Mouse (Mus musculus) G1E (cell line): ENCODE results near the gene Gmppa. TPM values are rescaled to one million over a fixed set of nuclear protein-coding genes. Genes with fewer than 3 reads are reported as not detected.

Experiments used
- ATAC-seq: 2 replicates; pipeline ENCODE4 v1.8.0; 2016; ENCODE audit warnings: mild to moderate bottlenecking; ENCODE audit not compliant: insufficient number of reproducible peaks, poor library complexity, low FRiP score, severe bottlenecking; ENCODE audit errors: extremely low read depth
- DNase-seq: peaks from one replicate; pipeline ENCODE4 v3.0.0; 2012; ENCODE audit warnings: low spot score
- H3K27me3 ChIP-seq: 2 replicates; pipeline ENCODE4 v1.6.1; 2012; ENCODE audit warnings: mild to moderate bottlenecking, low read length, inconsistent platforms; ENCODE audit not compliant: insufficient read depth
- H3K36me3 ChIP-seq: replicated peaks from 2 replicates; pipeline ENCODE3; 2012; ENCODE audit warnings: mild to moderate bottlenecking, inconsistent platforms
- H3K4me1 ChIP-seq: 2 replicates; pipeline ENCODE4 v1.6.1; 2012; ENCODE audit warnings: low read depth, low read length, inconsistent platforms, mixed read lengths; ENCODE audit not compliant: insufficient read depth
- H3K4me3 ChIP-seq: 2 replicates; pipeline ENCODE4 v1.5.1; 2012; ENCODE audit warnings: low read depth, mild to moderate bottlenecking, inconsistent platforms, low read length, moderate library complexity, mixed read lengths
- H3K9me3 ChIP-seq: replicated peaks from 2 replicates; pipeline ENCODE4 v1.6.1; 2012; ENCODE audit warnings: inconsistent platforms
- CTCF ChIP-seq: IDR thresholded peaks from 2 replicates; pipeline ENCODE4 v1.5.1; 2012; ENCODE audit warnings: low read depth, low read length, inconsistent platforms, mixed read lengths
- GATA1 ChIP-seq: IDR thresholded peaks from 2 replicates; pipeline ENCODE4 v1.6.1; 2012; ENCODE audit warnings: borderline replicate concordance, low read length, inconsistent platforms, mixed read lengths
- GATA2 ChIP-seq: IDR thresholded peaks from 2 replicates; pipeline ENCODE4 v1.6.1; 2012; ENCODE audit warnings: low read depth, low read length, inconsistent platforms, borderline replicate concordance
- POLR2AphosphoS5 ChIP-seq: IDR thresholded peaks from 2 replicates; pipeline ENCODE4 v1.6.1; 2012; ENCODE audit warnings: low read depth, low read length, inconsistent platforms; ENCODE audit not compliant: insufficient replicate concordance
- TAL1 ChIP-seq: conservative IDR thresholded peaks from 2 replicates; pipeline ENCODE4 v1.6.1; 2012; ENCODE audit warnings: low read depth, low read length, inconsistent platforms, mixed read lengths
- polyA plus RNA-seq: library from polyadenylated mRNA; stranded (reverse); fragments of >175 nt; gene quantifications from 2 replicates; pipeline ENCODE4 v1.2.3, GENCODE M21; 2012
- total RNA-seq, 2 experiments: library from RNA; stranded (forward) in 1 of 2; stranded (reverse) in 1 of 2; fragments of 200-1000 nt in 1 of 2; fragments of >200 nt in 1 of 2; fragmentation: Nextera tagmentation in 1 of 2; gene quantifications; 2 replicates each; pipeline ENCODE4 v1.2.3; 2014 to 2017

Gmppa gene
- total and polyA plus RNA-seq, 3 experiments = 178 to 328 (median 182) TPM

DNA sequence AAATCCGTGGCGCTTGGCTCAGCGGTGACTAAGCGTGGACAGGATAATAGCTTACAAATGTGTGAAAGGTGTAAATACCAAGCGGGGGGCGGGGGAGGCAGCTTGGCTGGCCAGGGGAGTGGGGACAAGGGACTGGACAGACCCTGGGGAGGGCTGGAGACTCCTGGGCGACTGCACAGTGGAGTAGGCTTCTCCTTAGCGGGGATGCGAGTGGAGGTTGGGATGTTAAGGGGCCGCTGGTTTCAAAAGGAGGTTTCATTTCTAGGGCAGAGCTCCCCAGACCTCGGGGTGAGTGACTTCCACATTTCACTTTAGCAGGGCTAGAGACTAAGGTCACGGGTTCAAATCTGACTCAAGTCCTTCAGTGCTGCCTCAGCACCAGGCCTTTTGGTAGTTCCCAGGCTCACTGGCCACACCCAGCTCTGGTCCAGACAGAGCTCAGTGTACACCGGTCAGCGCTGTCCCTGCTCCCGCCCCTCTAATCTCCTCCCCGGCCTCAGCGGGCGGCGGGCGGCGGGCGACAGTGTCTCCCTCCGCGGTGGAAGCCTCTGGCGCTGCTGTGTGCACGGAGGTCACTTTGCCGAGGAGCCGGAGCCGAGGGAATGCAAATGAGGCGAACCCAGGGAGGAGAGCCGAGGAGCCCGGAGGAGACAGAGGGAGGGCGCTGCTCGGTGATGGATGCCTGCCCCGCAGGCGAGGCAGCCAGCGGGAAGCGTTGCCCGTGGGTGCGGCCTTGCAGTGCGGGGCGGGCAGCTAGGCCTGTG lies 22.5 kb downstream of the Gmppa start:
- H3K4me3 ChIP-seq = peak overlapping the region; percentile 70
- DNase-seq (no peak), ATAC-seq (no peak)
- no peak for TF ChIP-seq TAL1
- no peak for TF ChIP-seq CTCF
- TF ChIP-seq GATA1 = no peak
- no peak for TF ChIP-seq GATA2
- TF ChIP-seq POLR2AphosphoS5 = no peak
- H3K36me3 ChIP-seq = no peaks in the 10 kb centered on the region
- peaks cover 87% of the 10 kb centered on the region for H3K4me1 ChIP-seq
- H3K9me3 ChIP-seq = peaks cover 4% of the 10 kb centered on the region
- H3K27me3 ChIP-seq = peaks cover 64% of the 10 kb centered on the region

DNA sequence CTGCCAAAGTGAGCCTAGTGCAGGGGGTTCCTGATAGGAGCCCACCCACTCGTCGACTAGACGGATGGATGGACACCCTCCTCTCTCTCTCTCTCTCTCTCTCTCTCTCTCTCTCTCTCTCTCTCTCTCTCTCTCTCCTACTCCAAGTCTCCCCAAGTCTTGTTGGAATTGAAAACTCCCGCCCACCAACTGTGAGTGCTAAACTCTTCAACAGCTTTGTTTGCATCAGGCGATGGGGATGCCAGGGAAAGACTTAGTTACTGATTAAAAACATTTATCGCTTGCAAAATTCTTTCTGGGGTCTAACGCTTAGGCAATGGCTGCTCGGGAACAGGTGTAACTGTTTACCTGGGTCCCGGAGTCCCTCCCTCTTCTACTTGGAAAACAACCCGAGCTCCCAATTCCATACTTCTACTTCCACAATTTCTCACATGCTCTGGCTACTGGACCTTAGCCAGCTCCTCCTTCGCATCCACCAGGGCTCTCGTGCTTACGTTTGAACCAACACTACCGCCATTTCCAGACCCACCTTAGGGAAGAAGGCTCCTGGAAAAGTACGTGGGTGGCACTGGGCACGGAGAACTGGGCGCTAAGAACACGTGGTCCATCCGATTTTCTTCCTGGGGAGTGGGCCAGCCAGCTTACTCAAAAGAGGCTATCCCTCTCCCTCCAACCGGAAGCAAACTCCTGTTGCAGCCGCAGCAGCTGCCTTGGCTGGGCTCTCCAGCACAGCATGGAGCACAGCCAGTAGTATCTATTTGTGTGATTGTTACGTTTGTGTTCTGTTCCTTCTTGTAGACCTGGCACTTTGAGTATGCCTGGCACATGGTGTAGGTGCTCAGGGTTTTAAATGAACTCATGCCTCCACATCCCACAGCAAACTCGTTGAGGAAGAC lies 23.3 kb downstream of the Gmppa start:
- H3K9me3 ChIP-seq = peaks cover 4% of the 10 kb centered on the region
- peaks cover 87% of the 10 kb centered on the region for H3K4me1 ChIP-seq
- peak overlapping the region; percentile 70 for H3K4me3 ChIP-seq

DNA sequence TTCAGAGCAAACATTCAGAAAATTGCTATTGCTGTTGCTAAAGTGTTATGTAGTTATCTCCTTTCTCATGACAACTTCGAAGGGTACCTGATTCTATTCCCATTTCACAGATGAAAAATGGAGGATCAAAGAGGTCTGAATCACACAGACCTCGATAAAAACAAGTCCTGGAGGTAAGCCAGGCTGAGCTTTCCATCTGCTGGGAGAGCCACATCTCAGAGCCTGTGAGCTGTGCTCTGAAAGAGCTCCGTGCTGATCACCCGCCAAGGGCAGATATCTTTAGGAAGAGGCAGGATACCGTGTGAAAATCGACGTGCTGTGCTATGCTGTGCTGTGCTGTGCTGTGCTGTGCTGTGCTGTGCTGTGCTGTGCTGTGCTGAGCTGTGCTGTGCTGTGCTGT lies 24.6 kb downstream of the Gmppa start:
- H3K9me3 ChIP-seq = peaks cover 4% of the 10 kb centered on the region
- ATAC-seq = no peak
- DNase-seq = no peak
- peaks cover 48% of the 10 kb centered on the region for H3K27me3 ChIP-seq
- no peaks in the 10 kb centered on the region for H3K36me3 ChIP-seq
- H3K4me1 ChIP-seq = peaks cover 88% of the 10 kb centered on the region
- TF ChIP-seq GATA2 (no peak), TAL1 (no peak), POLR2AphosphoS5 (no peak), CTCF (no peak)
- peak overlapping the region; percentile 14; the same call in 1 of the 2 replicates for H3K4me3 ChIP-seq

More for the DNA sequence above, 23.3 kb downstream of the Gmppa start:
- Histone ChIP-seq H3K27me3 (peaks cover 57% of the 10 kb centered on the region), H3K36me3 (no peaks in the 10 kb centered on the region)
- ATAC-seq = no peak
- TF ChIP-seq GATA1 (no peak), GATA2 (no peak)
- no peak for DNase-seq

DNA sequence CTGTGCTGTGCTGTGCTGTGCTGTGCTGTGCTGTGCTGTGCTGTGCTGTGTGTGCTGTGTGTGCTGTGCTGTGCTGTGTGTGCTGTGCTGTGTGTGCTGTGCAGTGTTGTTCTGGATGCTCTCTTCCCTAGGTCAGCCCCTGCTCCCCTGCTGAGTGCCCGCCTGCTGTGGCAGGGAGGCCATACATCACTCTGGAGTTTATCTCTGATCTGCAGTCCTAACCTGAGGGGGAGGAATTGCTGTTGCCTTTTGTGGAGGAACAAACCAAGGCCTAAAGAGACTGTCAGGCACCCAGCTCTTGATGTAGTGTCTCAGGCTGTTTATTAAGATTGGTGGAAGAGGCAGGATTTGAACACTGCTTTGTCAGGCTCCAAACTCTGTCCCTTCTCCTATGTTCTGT lies 26.9 kb downstream of the Gmppa start:
- TF ChIP-seq GATA1 = no peak
- TF ChIP-seq TAL1 = peak; percentile 73; the same call in 1 of the 2 replicates
- Histone ChIP-seq H3K36me3 (no peaks in the 10 kb centered on the region), H3K4me3 (peak overlapping the region; percentile 53; the same call in 1 of the 2 replicates), H3K4me1 (peaks cover 88% of the 10 kb centered on the region), H3K9me3 (peaks cover 4% of the 10 kb centered on the region), H3K27me3 (peaks cover 39% of the 10 kb centered on the region)
- peak; percentile 88 for DNase-seq
- peak; percentile 71 for ATAC-seq

DNA sequence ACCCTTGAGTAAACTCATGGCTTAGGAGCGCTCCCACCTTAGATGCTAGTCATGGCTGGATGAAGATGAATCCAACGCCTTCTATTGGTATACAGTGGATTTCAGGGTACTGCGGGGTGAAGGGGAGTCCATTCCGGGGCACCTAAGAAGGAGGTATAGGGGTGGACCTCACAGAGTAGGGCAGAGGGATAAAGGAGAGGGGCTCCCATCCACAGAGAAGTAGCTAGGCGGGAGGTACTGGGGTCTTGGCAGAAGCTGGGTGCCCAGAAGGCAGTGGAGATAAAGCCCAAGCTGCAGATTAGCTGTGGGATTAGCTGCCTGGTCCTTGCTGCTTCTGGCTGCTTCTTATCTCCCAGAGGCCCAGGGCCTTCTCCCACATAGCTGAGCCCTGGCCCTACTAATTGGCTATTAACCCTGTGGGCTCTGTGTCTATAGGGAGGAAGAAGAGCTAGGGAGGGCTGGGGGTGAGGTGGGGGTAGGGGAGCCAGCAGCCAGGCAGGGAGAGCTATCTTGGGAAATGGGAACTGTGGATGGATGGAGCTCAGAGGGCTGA lies 28.0 kb downstream of the Gmppa start:
- TF ChIP-seq POLR2AphosphoS5 = no peak
- peak; percentile 86; the same call in 1 of the 2 replicates for TF ChIP-seq GATA2
- TF ChIP-seq TAL1 = peak; percentile 98

DNA sequence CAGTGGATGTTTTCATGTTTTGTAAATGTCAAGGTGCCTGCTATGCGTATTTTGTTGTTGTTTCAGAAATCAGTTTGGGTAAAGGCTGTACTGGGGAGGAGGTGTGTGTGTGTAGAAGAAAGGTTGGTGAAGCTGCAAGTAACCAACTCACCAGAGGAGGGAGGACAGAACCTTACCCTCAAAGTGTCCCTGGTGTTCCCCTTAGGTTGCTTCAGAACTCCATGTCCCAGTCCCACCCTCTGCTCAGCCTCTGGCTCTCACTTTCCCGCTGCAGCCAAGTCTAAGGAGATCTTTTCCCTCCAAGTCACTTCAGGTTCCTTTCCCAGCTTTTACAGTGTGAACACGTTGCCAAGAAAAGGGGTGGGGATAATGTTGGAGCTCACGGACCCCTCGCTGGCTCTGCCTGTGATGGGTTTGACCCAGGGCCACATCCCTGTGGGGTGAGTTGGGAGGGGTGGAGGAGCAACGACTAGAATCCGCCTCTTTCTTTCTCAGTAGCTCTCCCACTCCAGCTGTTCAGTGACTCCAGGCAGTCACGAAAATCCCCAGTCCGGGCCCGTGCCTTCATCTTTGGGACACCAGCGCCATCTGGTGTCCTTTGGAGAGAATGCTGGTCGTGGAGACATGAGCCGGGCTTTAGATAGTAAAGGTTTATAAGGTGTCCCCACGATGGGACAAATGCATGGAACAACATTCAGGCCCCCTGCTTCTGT lies 31.6 kb downstream of the Gmppa start:
- Histone ChIP-seq H3K9me3 (no peaks in the 10 kb centered on the region; the same call in 1 of the 2 replicates), H3K27me3 (peaks cover 30% of the 10 kb centered on the region), H3K36me3 (peaks cover 23% of the 10 kb centered on the region), H3K4me3 (no peak overlapping the region; the same call in 1 of the 2 replicates), H3K4me1 (peaks cover 64% of the 10 kb centered on the region)
- no peak for ATAC-seq
- DNase-seq = peak; percentile 89
- TF ChIP-seq GATA1 = no peak
- peak; percentile 82 for TF ChIP-seq CTCF

More for the DNA sequence above, 28.0 kb downstream of the Gmppa start:
- DNase-seq (peak; percentile 88), ATAC-seq (peak; percentile 82)
- H3K27me3 ChIP-seq = peaks cover 38% of the 10 kb centered on the region
- peaks cover 85% of the 10 kb centered on the region for H3K4me1 ChIP-seq
- H3K9me3 ChIP-seq = peaks cover 4% of the 10 kb centered on the region
- H3K4me3 ChIP-seq = peak overlapping the region; percentile 58; the same call in 1 of the 2 replicates
- no peaks in the 10 kb centered on the region for H3K36me3 ChIP-seq
